Mouse (Mus musculus): ENCODE results near the gene Lzic. TPM values are rescaled to one million over a fixed set of nuclear protein-coding genes. Genes with fewer than 3 reads are reported as not detected.
A peak's percentile ranks its signal among the peaks of the same experiment; 100 is the strongest.

The Lzic gene
- total and polyA plus RNA-seq, 3 experiments, result 20.2 to 66.9 (median 62.1) TPM

GRCm38 (mm10) chr4:149485825-149486206 is 787 bp downstream of the Lzic start:
- peaks cover 19% of the 10 kb centered on the region for H3K36me3 ChIP-seq (ENCODE audit: control insufficient read depth, insufficient read depth, low read length)
- intact Hi-C loops (cut with DNase I), result loop anchor here (1.0 to 5.0 kb wide), 4 partner anchors 23 to 139 kb away; partner anchors contain the start of gene Rbp7
- TF ChIP-seq POLR2A (IDR thresholded peaks at IDR 0.05; ENCODE audit: insufficient read depth, low read depth, low read length) (no peak), EP300 (IDR thresholded peaks at IDR 0.05; ENCODE audit: insufficient read depth, low read depth, low read length) (no peak), CTCF (IDR thresholded peaks at IDR 0.05) (peak; percentile 71)
- H3K9ac ChIP-seq (ENCODE audit: low read depth, low read length), result peak overlapping the region; percentile 93
- H3K4me3 ChIP-seq, result peak overlapping the region; percentile 87
- H3K4me1 ChIP-seq (ENCODE audit: control insufficient read depth, insufficient read depth, low read length), result peaks cover 3% of the 10 kb centered on the region
- DNase-seq, result peak; percentile 35 to 53
- H3K27me3 ChIP-seq (ENCODE audit: control insufficient read depth, insufficient read depth, low read length), result no peaks in the 10 kb centered on the region
- peaks cover 2% of the 10 kb centered on the region for H3K79me2 ChIP-seq (replicated peaks; ENCODE audit: control insufficient read depth, insufficient read depth, low read length)
- WGBS, result 0% methylated on average over 10 of the region's 10 CpGs
- peak overlapping the region; percentile 97 for H3K27ac ChIP-seq

- intact Hi-C loops (cut with DNase I), result loop anchor here (5.0 kb wide), 2 partner anchors 35 to 140 kb away; partner anchors contain the start of gene Rbp7
- Histone ChIP-seq H3K4me1 (ENCODE audit: control insufficient read depth, insufficient read depth, low read length) (peaks cover 3% of the 10 kb centered on the region), H3K27ac (peak overlapping the region; percentile 97), H3K9ac (ENCODE audit: low read depth, low read length) (no peak overlapping the region), H3K27me3 (ENCODE audit: control insufficient read depth, insufficient read depth, low read length) (no peaks in the 10 kb centered on the region), H3K4me3 (no peak overlapping the region), H3K36me3 (ENCODE audit: control insufficient read depth, insufficient read depth, low read length) (peaks cover 19% of the 10 kb centered on the region), H3K79me2 (replicated peaks; ENCODE audit: control insufficient read depth, insufficient read depth, low read length) (peaks cover 2% of the 10 kb centered on the region)
- WGBS, result 91% methylated on average over 12 of the region's 12 CpGs
- TF ChIP-seq POLR2A (IDR thresholded peaks at IDR 0.05; ENCODE audit: insufficient read depth, low read depth, low read length) (no peak), CTCF (IDR thresholded peaks at IDR 0.05) (no peak), EP300 (IDR thresholded peaks at IDR 0.05; ENCODE audit: insufficient read depth, low read depth, low read length) (no peak)
- DNase-seq, result no peak
Observed at GRCm38 (mm10) chr4:149487729-149488128, 2.7 kb downstream of the Lzic start.

GRCm38 (mm10) chr4:149489415-149490240 is 4.6 kb downstream of the Lzic start:
- no peak overlapping the region for H3K9ac ChIP-seq (ENCODE audit: low read depth, low read length)
- 60% methylated on average over 14 of the region's 14 CpGs for WGBS
- H3K27ac ChIP-seq, result peak overlapping the region; percentile 79
- DNase-seq, result peak; percentile 46 to 74
- TF ChIP-seq EP300 (IDR thresholded peaks at IDR 0.05; ENCODE audit: insufficient read depth, low read depth, low read length) (no peak), POLR2A (IDR thresholded peaks at IDR 0.05; ENCODE audit: insufficient read depth, low read depth, low read length) (no peak), CTCF (IDR thresholded peaks at IDR 0.05) (no peak)
- no peak overlapping the region for H3K4me3 ChIP-seq
- peaks cover 2% of the 10 kb centered on the region for H3K79me2 ChIP-seq (replicated peaks; ENCODE audit: control insufficient read depth, insufficient read depth, low read length)
- intact Hi-C loops (cut with DNase I), result loop anchor here (5.0 kb wide), 2 partner anchors 37 to 142 kb away; partner anchors contain the start of gene Rbp7
- H3K4me1 ChIP-seq (ENCODE audit: control insufficient read depth, insufficient read depth, low read length), result peaks cover under 1% of the 10 kb centered on the region
- H3K36me3 ChIP-seq (ENCODE audit: control insufficient read depth, insufficient read depth, low read length), result peaks cover 19% of the 10 kb centered on the region
- H3K27me3 ChIP-seq (ENCODE audit: control insufficient read depth, insufficient read depth, low read length), result no peaks in the 10 kb centered on the region

- Histone ChIP-seq H3K9ac (ENCODE audit: low read depth, low read length) (no peak overlapping the region), H3K36me3 (ENCODE audit: control insufficient read depth, insufficient read depth, low read length) (peaks cover 19% of the 10 kb centered on the region), H3K27ac (no peak overlapping the region), H3K4me1 (ENCODE audit: control insufficient read depth, insufficient read depth, low read length) (no peaks in the 10 kb centered on the region; the same call in 1 of the 2 replicates), H3K27me3 (ENCODE audit: control insufficient read depth, insufficient read depth, low read length) (no peaks in the 10 kb centered on the region), H3K4me3 (no peak overlapping the region), H3K79me2 (replicated peaks; ENCODE audit: control insufficient read depth, insufficient read depth, low read length) (peaks cover 2% of the 10 kb centered on the region)
- no peak for TF ChIP-seq EP300 (IDR thresholded peaks at IDR 0.05; ENCODE audit: insufficient read depth, low read depth, low read length)
- peak; percentile 54 for TF ChIP-seq CTCF (IDR thresholded peaks at IDR 0.05)
- WGBS, result 99% methylated on average over 3 of the region's 3 CpGs
- no peak for DNase-seq
- intact Hi-C loops (cut with DNase I), result no loop called here
Observed at GRCm38 (mm10) chr4:149491151-149491550, 6.1 kb downstream of the Lzic start.

GRCm38 (mm10) chr4:149496612-149497011 is 11.6 kb downstream of the Lzic start:
- Histone ChIP-seq H3K27me3 (ENCODE audit: control insufficient read depth, insufficient read depth, low read length) (no peaks in the 10 kb centered on the region), H3K27ac (no peak overlapping the region), H3K4me3 (no peak overlapping the region), H3K79me2 (replicated peaks; ENCODE audit: control insufficient read depth, insufficient read depth, low read length) (no peaks in the 10 kb centered on the region), H3K36me3 (ENCODE audit: control insufficient read depth, insufficient read depth, low read length) (no peaks in the 10 kb centered on the region), H3K9ac (ENCODE audit: low read depth, low read length) (no peak overlapping the region), H3K4me1 (ENCODE audit: control insufficient read depth, insufficient read depth, low read length) (no peaks in the 10 kb centered on the region)
- no peak for DNase-seq
- intact Hi-C loops (cut with DNase I), result no loop called here
- TF ChIP-seq POLR2A (IDR thresholded peaks at IDR 0.05; ENCODE audit: insufficient read depth, low read depth, low read length) (no peak), CTCF (IDR thresholded peaks at IDR 0.05) (no peak), EP300 (IDR thresholded peaks at IDR 0.05; ENCODE audit: insufficient read depth, low read depth, low read length) (no peak)
- 71% methylated on average over 2 of the region's 2 CpGs for WGBS

- Histone ChIP-seq H3K4me1 (ENCODE audit: control insufficient read depth, insufficient read depth, low read length) (no peaks in the 10 kb centered on the region), H3K4me3 (no peak overlapping the region), H3K27ac (no peak overlapping the region), H3K79me2 (replicated peaks; ENCODE audit: control insufficient read depth, insufficient read depth, low read length) (no peaks in the 10 kb centered on the region), H3K36me3 (ENCODE audit: control insufficient read depth, insufficient read depth, low read length) (no peaks in the 10 kb centered on the region), H3K9ac (ENCODE audit: low read depth, low read length) (no peak overlapping the region), H3K27me3 (ENCODE audit: control insufficient read depth, insufficient read depth, low read length) (no peaks in the 10 kb centered on the region)
- 85% methylated on average over 8 of the region's 8 CpGs for WGBS
- no peak for DNase-seq
- no peak for TF ChIP-seq POLR2A (IDR thresholded peaks at IDR 0.05; ENCODE audit: insufficient read depth, low read depth, low read length)
- TF ChIP-seq EP300 (IDR thresholded peaks at IDR 0.05; ENCODE audit: insufficient read depth, low read depth, low read length), result no peak
- no peak for TF ChIP-seq CTCF (IDR thresholded peaks at IDR 0.05)
- intact Hi-C loops (cut with DNase I), result no loop called here
Observed at GRCm38 (mm10) chr4:149498901-149499300, 13.9 kb downstream of the Lzic start.
